Mouse (Mus musculus) limb, embryonic 15.5 days (tissue): Measurements from ENCODE around the gene Npm1. TPM values are rescaled to one million over a fixed set of nuclear protein-coding genes. Genes with fewer than 3 reads are reported as not detected.

ENCODE experiments used
- ATAC-seq: fragments of 200-750 bp; cut with Nextera tagmentation; 2 replicates; pipeline ENCODE4 v1.8.0; 2017; ENCODE audit warnings: low read depth, moderate TSS enrichment; ENCODE audit not compliant: insufficient number of reproducible peaks, low FRiP score, low TSS enrichment
- H3K27ac ChIP-seq: fragments of 300-500 bp; sonication (generic); 2 replicates; pipeline ENCODE4 v1.5.1; 2015; ENCODE audit warnings: moderate library complexity, mild to moderate bottlenecking, inconsistent platforms
- H3K27me3 ChIP-seq: fragments of 300-500 bp; sonication (generic); 2 replicates; pipeline ENCODE4 v1.6.1; 2015; ENCODE audit warnings: inconsistent platforms
- H3K36me3 ChIP-seq: fragments of 300-500 bp; sonication (generic); 2 replicates; pipeline ENCODE4 v1.6.1; 2015; ENCODE audit warnings: inconsistent platforms
- H3K4me1 ChIP-seq: fragments of 300-500 bp; sonication (generic); 2 replicates; pipeline ENCODE4 v1.6.1; 2015; ENCODE audit warnings: inconsistent platforms
- H3K4me2 ChIP-seq: fragments of 300-500 bp; sonication (generic); 2 replicates; pipeline ENCODE4 v1.6.1; 2015; ENCODE audit warnings: mild to moderate bottlenecking, inconsistent platforms
- H3K4me3 ChIP-seq: fragments of 300-500 bp; sonication (generic); 2 replicates; pipeline ENCODE4 v1.5.1; 2015; ENCODE audit warnings: mild to moderate bottlenecking, inconsistent platforms
- H3K9ac ChIP-seq: fragments of 300-500 bp; sonication (generic); 2 replicates; pipeline ENCODE4 v1.6.1; 2015; ENCODE audit warnings: inconsistent platforms
- H3K9me3 ChIP-seq: fragments of 300-500 bp; sonication (generic); 2 replicates; pipeline ENCODE4 v1.6.1; 2016; ENCODE audit warnings: inconsistent platforms
- WGBS: fragments of 180-500 bp; shearing (Covaris S2); methylation state at CpG from one replicate; pipeline ENCODE4 v1.1.7; 2015; 5-methylcytosine and 5-hydroxymethylcytosine counted together
- polyA plus RNA-seq: library from polyadenylated mRNA; unstranded; fragments of >200 nt; fragmentation: Nextera tagmentation; extraction: Ambion mirVana; gene quantifications from 2 replicates; pipeline ENCODE4 v1.2.1, GENCODE M21; 2015

The Npm1 gene
- polyA plus RNA-seq, 1 experiment from 2014 or later: 898 TPM

GRCm38 (mm10) chr11:33110111-33110510, 52.9 kb downstream of the Npm1 start:
- Histone ChIP-seq H3K4me3 (no peak overlapping the region), H3K36me3 (no peaks in the 10 kb centered on the region), H3K27ac (no peak overlapping the region), H3K4me1 (no peaks in the 10 kb centered on the region; the same call in 1 of the 2 replicates), H3K9ac (no peak overlapping the region), H3K27me3 (peaks cover 7% of the 10 kb centered on the region; the same call in 1 of the 2 replicates), H3K9me3 (no peaks in the 10 kb centered on the region), H3K4me2 (no peak overlapping the region)
- 80% methylated on average over 2 of the region's 2 CpGs for WGBS
- ATAC-seq: no peak

- H3K9me3 ChIP-seq: no peaks in the 10 kb centered on the region
- WGBS: 65% methylated on average over 3 of the region's 3 CpGs
- H3K27me3 ChIP-seq: peaks cover 7% of the 10 kb centered on the region; the same call in 1 of the 2 replicates
- ATAC-seq: no peak
- no peak overlapping the region for H3K27ac ChIP-seq
- H3K4me1 ChIP-seq: peaks cover 3% of the 10 kb centered on the region; the same call in 1 of the 2 replicates
- H3K36me3 ChIP-seq: no peaks in the 10 kb centered on the region
- no peak overlapping the region for H3K9ac ChIP-seq
- H3K4me2 ChIP-seq: no peak overlapping the region
- H3K4me3 ChIP-seq: no peak overlapping the region
These were observed 55.5 kb downstream of the Npm1 start for GRCm38 (mm10) chr11:33107540-33107939.

- Histone ChIP-seq H3K27ac (no peak overlapping the region), H3K4me3 (no peak overlapping the region), H3K36me3 (no peaks in the 10 kb centered on the region), H3K27me3 (peaks cover 5% of the 10 kb centered on the region; the same call in 1 of the 2 replicates), H3K9me3 (no peaks in the 10 kb centered on the region), H3K4me1 (peaks cover 15% of the 10 kb centered on the region), H3K4me2 (no peak overlapping the region), H3K9ac (no peak overlapping the region)
- ATAC-seq: no peak
- 53% methylated on average over 8 of the region's 8 CpGs for WGBS
These were observed 58.1 kb downstream of the Npm1 start for GRCm38 (mm10) chr11:33104911-33105316.

DNA sequence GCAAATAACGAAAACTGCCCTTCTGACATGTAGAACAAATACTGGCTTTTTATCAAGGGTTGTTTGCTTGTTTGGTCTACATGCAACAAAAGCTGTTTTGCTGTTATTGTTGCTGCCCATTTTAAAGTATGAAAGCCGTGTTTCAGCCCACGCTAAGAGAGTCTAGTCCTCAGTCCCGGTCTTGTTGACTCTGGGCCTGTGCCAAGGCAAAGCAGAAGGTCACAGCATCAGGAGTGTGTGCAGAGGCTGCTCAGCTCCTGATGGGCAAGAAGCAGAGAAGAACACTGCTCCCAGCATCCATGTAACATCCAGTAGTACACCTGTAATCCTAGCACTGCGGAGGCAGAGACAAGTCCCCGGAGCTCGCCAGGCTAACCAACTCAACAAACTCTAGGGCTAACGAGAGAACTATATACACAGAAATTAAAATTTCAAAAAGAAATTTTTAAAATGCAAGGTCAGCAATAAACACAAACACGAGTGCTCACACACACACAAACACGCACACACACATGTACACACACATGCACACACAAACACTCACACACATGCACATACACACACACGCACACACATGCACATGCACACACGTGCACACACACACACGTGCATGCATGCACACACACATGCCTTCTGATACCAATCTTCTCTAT, 59.6 kb downstream of the Npm1 start:
- WGBS: 82% methylated on average over 13 of the region's 13 CpGs

More for the DNA sequence above, 59.6 kb downstream of the Npm1 start:
- H3K27ac ChIP-seq: no peak overlapping the region
- no peak for ATAC-seq
- H3K36me3 ChIP-seq: no peaks in the 10 kb centered on the region
- no peak overlapping the region for H3K9ac ChIP-seq
- H3K4me3 ChIP-seq: no peak overlapping the region
- no peaks in the 10 kb centered on the region for H3K27me3 ChIP-seq
- peaks cover 23% of the 10 kb centered on the region for H3K4me1 ChIP-seq
- H3K4me2 ChIP-seq: no peak overlapping the region
- H3K9me3 ChIP-seq: no peaks in the 10 kb centered on the region

Other genes starting within 250 kb of the Npm1 start
- gene Fgf18, start 15.8 kb downstream of the Npm1 start, polyA plus RNA-seq: 14.5 and 18.4 TPM in 2 replicates
- not detected in 2 replicates for gene Tlx3, start 40.4 kb upstream of the Npm1 start, polyA plus RNA-seq
- not detected in 2 replicates for gene Gm12117, start 113.5 kb upstream of the Npm1 start, polyA plus RNA-seq